Mouse (Mus musculus) liver, adult (tissue): ENCODE data around the gene Stmn1.

Experiments used
- GATA4 ChIP-seq: IDR thresholded peaks from 2 replicates; pipeline ENCODE4 v1.6.1; 2014; ENCODE audit warnings: mild to moderate bottlenecking, low read length; ENCODE audit not compliant: insufficient replicate concordance

Stmn1 gene

DNA sequence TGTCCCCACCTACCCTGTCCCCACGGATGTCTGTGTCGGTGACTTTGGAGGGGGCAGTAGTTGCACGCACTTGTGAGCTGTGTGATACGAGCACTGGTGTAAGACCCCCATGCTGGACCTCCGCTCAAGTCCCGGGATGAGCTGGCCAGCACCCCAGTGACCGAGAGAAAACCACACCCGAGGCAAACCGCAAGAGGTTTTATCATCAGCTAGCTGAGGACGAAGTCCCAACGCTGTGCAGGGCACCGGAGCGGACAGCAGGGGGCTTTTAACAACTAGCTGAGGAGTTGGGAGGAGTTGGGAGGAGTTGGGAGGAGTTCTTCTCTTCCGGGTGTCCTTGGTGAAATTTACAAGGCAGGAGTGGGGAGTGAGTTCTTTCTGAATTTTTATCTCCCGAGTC, 44.7 kb downstream of the Stmn1 start:
- TF ChIP-seq GATA4 = no peak

DNA sequence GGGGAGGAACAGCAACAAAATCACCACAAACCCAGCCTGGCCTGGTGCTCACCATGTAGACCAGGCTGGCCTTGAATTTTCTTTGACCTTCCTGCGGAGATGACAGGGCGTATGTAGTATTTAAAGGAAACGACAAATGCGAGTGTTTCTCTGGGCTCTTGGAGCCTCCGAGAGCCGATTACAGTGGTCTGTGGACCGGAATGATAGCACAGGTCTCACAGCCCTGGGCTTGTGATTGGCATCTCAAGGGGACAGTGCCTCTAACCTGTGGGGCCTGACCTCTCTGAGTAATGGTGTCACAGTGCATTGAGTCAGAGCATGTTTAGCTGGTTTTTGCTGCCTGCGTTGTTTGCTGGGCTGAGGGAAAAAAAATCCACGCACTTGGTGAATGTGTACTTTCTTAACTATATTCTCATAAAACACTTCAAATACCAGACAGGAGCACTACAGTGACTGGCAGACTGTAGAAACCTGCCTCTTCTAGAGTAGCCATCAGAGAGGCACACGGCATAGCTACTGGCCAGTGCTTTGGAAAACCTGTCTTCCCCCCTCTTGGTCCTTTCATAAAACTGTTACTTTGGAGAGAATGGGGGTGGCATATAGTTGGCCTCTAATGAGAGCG, 46.3 kb downstream of the Stmn1 start:
- TF ChIP-seq GATA4 = no peak

DNA sequence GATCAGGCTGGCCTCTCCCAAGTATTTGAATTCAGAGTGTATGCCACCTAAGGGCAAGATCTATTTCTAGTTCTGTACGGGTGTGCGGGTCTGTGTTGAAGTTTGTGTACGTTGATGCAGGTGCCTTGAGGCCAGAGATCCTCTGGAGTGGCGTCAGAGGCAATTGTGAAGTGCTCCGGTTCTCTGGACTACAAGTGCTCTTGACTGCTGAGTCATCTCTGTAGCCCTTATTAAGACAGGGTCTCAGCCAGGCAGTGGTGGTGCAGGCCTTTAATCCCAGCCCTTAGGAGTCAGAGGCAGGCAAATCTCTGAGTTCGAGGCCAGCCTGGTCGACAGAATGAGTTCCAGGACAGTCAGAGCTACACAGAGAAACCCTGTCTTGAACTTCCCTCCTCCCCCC, 47.5 kb downstream of the Stmn1 start:
- TF ChIP-seq GATA4 = no peak

DNA sequence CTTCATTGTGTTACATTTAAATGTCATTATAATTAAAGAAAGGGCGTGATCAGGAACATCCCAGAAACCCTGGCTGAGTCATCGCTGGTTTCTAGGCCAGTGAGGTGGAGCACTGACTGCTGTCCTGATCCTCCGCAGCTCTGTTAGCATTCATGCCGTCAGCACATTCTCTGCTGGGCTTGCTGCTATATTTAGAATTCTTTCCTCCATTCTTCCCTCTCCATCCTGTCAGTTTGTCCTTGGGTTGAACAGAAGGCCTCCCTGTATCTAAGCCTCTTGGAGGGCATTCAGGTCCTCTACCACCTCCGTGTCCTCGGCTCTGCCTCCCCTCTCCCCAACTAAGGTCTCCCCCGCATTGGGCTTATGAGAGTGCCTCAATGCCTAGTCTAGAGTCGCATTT, 48.9 kb downstream of the Stmn1 start:
- TF ChIP-seq GATA4 = no peak

DNA sequence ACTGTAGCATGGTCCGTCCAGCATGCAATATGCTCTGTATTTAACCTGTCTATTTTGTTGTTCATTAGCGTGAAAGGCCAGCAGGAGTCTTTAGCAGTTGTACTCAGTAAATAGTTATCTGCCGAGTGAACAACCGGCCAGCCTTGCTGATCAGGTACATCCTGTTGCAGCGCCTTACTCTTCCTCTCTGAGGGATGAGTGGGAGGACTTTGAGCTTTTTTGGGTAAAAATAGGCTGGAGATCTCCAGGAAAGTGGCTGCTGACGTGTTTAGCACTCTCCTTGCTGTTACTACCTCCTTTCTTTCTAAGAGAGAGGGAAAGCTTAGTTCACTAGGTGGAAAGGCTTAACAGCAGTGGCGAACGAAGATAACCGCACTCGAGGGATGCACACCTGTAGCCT, 49.6 kb downstream of the Stmn1 start:
- TF ChIP-seq GATA4 = no peak

DNA sequence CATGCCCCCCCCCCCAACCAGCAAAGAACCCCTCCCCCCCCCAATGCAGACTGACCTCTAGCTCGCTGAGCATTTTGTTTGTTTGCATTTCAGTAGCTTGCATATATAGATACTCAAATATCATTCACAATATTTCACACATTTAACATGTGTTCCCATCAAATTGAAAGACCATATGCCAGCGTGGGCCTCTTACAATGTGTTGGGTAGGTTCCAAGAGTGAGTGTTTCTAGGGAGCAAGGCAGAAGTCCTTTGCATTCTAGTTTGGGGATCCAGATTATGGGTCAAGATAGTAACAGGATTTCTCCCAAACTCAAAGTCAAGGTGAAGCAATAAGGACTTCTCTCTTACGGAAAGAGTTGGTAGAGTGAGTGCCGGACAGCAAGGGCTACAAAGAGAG, 50.4 kb downstream of the Stmn1 start:
- no peak for TF ChIP-seq GATA4

DNA sequence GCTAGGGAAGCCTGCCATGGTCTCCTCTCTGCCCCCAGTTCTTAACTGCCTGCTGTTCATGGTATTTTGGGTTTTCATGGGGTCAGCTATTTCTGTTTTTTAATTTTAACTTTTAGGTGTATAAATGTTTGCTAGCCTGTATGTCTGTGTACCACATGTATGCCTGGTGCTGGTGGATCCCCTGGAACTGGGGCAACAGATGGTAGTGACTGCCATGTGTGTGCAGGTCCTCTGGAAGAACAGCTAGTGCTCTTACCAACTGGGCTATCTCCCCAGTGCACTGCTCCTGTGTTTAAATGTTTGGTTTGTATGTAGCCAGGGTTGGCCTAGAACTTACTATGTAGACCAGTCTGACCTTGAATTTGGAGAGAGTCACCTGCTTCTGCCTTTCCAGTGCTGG, 51.2 kb downstream of the Stmn1 start:
- no peak for TF ChIP-seq GATA4
